Mouse (Mus musculus): ENCODE measurements around the gene F3. TPM values are rescaled to one million over a fixed set of nuclear protein-coding genes. Genes with fewer than 3 reads are reported as not detected.
A peak's percentile ranks its signal among the peaks of the same experiment; 100 is the strongest.

Gene F3
- polyA plus RNA-seq, 1 experiment from 2014 or later: 7.2 TPM

DNA sequence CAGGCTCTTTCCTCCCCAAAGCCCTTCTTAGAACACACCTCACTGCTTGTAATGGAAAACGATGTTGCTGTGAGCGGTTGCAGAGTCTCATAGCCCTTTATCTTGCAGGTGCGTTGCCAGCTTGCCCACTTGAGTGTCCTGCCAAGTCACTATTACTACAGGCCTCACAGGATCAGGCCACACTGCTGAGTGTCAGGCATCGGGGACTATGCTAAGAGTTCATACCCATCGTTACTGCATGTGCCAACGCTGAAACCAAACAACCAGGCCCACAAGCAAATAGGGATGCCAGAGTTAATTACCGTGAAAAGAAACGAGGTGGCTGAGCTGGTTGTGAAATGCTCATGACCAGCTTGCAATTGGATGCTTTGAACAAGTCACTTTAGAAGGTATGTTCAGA, 9.5 kb upstream of the F3 start:
- 82% methylated on average over 8 of the region's 8 CpGs for WGBS

GRCm38 (mm10) chr3:121714461-121714860, 8.9 kb upstream of the F3 start:
- no peaks in the 10 kb centered on the region for H3K27me3 ChIP-seq (ENCODE audit: control insufficient read depth, insufficient read depth, low read length)
- WGBS: 86% methylated on average over 2 of the region's 2 CpGs
- no peaks in the 10 kb centered on the region for H3K9me3 ChIP-seq (ENCODE audit: control insufficient read depth, low read length)
- H3K27ac ChIP-seq (replicated peaks; ENCODE audit: low read depth, low read length): no peak overlapping the region
- ATAC-seq (ENCODE audit: low FRiP score, low TSS enrichment) (no peak), DNase-seq (no peak)
- no peak overlapping the region for H3K4me2 ChIP-seq (ENCODE audit: low read length)
- no peak overlapping the region for H3K9ac ChIP-seq (replicated peaks; ENCODE audit: low read length)
- H3K4me3 ChIP-seq (replicated peaks; ENCODE audit: low read depth, low read length): no peak overlapping the region
- H3K36me3 ChIP-seq (ENCODE audit: control insufficient read depth, insufficient read depth, low read length): no peaks in the 10 kb centered on the region
- no peaks in the 10 kb centered on the region for H3K4me1 ChIP-seq (ENCODE audit: control insufficient read depth, insufficient read depth, low read length)

More for the DNA sequence above, 9.5 kb upstream of the F3 start:
- Histone ChIP-seq H3K4me3 (replicated peaks; ENCODE audit: low read depth, low read length) (no peak overlapping the region), H3K27ac (replicated peaks; ENCODE audit: low read depth, low read length) (no peak overlapping the region), H3K27me3 (ENCODE audit: control insufficient read depth, insufficient read depth, low read length) (no peaks in the 10 kb centered on the region), H3K4me1 (ENCODE audit: control insufficient read depth, insufficient read depth, low read length) (no peaks in the 10 kb centered on the region), H3K9ac (replicated peaks; ENCODE audit: low read length) (no peak overlapping the region), H3K9me3 (ENCODE audit: control insufficient read depth, low read length) (no peaks in the 10 kb centered on the region), H3K36me3 (ENCODE audit: control insufficient read depth, insufficient read depth, low read length) (no peaks in the 10 kb centered on the region), H3K4me2 (ENCODE audit: low read length) (no peak overlapping the region)
- DNase-seq (no peak), ATAC-seq (ENCODE audit: low FRiP score, low TSS enrichment) (no peak)

DNA sequence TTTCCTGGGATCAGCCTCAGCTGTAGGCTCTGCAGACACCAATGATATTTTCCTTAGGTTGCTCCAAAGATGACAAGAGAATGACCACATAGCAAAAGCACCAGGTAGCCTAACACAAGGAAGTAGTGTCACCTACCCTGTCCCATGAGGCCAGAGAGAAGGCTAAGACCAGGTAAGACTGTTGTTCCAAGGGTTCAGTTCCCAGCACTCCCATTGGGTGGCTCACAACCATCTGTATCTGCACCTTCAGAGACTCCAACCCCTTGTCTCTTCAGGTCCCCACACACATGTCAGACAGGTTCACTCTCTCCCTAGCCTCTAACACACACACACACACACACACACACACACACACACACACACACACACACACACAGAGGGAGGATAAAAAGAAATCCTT, 8.0 kb upstream of the F3 start:
- no peaks in the 10 kb centered on the region for H3K4me1 ChIP-seq (ENCODE audit: control insufficient read depth, insufficient read depth, low read length)
- no peaks in the 10 kb centered on the region for H3K36me3 ChIP-seq (ENCODE audit: control insufficient read depth, insufficient read depth, low read length)
- H3K27me3 ChIP-seq (ENCODE audit: control insufficient read depth, insufficient read depth, low read length): no peaks in the 10 kb centered on the region
- H3K4me2 ChIP-seq (ENCODE audit: low read length): no peak overlapping the region
- no peak overlapping the region for H3K4me3 ChIP-seq (replicated peaks; ENCODE audit: low read depth, low read length)
- H3K9ac ChIP-seq (replicated peaks; ENCODE audit: low read length): no peak overlapping the region
- DNase-seq: no peak
- no peak overlapping the region for H3K27ac ChIP-seq (replicated peaks; ENCODE audit: low read depth, low read length)
- ATAC-seq (ENCODE audit: low FRiP score, low TSS enrichment): no peak
- H3K9me3 ChIP-seq (ENCODE audit: control insufficient read depth, low read length): no peaks in the 10 kb centered on the region

GRCm38 (mm10) chr3:121715741-121716459, 7.4 kb upstream of the F3 start:
- no peaks in the 10 kb centered on the region for H3K36me3 ChIP-seq (ENCODE audit: control insufficient read depth, insufficient read depth, low read length)
- no peak overlapping the region for H3K4me2 ChIP-seq (ENCODE audit: low read length)
- no peaks in the 10 kb centered on the region for H3K9me3 ChIP-seq (ENCODE audit: control insufficient read depth, low read length)
- no peak overlapping the region for H3K4me3 ChIP-seq (replicated peaks; ENCODE audit: low read depth, low read length)
- no peaks in the 10 kb centered on the region for H3K4me1 ChIP-seq (ENCODE audit: control insufficient read depth, insufficient read depth, low read length)
- H3K27me3 ChIP-seq (ENCODE audit: control insufficient read depth, insufficient read depth, low read length): no peaks in the 10 kb centered on the region
- no peak overlapping the region for H3K9ac ChIP-seq (replicated peaks; ENCODE audit: low read length)
- H3K27ac ChIP-seq (replicated peaks; ENCODE audit: low read depth, low read length): no peak overlapping the region
- no peak for ATAC-seq (ENCODE audit: low FRiP score, low TSS enrichment)
- 91% methylated on average over 6 of the region's 6 CpGs for WGBS
- DNase-seq: no peak

- Histone ChIP-seq H3K9ac (replicated peaks; ENCODE audit: low read length) (no peak overlapping the region), H3K36me3 (ENCODE audit: control insufficient read depth, insufficient read depth, low read length) (no peaks in the 10 kb centered on the region), H3K4me1 (ENCODE audit: control insufficient read depth, insufficient read depth, low read length) (peaks cover 2% of the 10 kb centered on the region; the same call in 1 of the 2 replicates), H3K4me2 (ENCODE audit: low read length) (no peak overlapping the region), H3K4me3 (replicated peaks; ENCODE audit: low read depth, low read length) (no peak overlapping the region), H3K27me3 (ENCODE audit: control insufficient read depth, insufficient read depth, low read length) (no peaks in the 10 kb centered on the region), H3K27ac (replicated peaks; ENCODE audit: low read depth, low read length) (no peak overlapping the region), H3K9me3 (ENCODE audit: control insufficient read depth, low read length) (no peaks in the 10 kb centered on the region)
- 92% methylated on average over 5 of the region's 5 CpGs for WGBS
- no peak for ATAC-seq (ENCODE audit: low FRiP score, low TSS enrichment)
- DNase-seq: no peak
Measured at GRCm38 (mm10) chr3:121716480-121716879, 6.9 kb upstream of the F3 start.

DNA sequence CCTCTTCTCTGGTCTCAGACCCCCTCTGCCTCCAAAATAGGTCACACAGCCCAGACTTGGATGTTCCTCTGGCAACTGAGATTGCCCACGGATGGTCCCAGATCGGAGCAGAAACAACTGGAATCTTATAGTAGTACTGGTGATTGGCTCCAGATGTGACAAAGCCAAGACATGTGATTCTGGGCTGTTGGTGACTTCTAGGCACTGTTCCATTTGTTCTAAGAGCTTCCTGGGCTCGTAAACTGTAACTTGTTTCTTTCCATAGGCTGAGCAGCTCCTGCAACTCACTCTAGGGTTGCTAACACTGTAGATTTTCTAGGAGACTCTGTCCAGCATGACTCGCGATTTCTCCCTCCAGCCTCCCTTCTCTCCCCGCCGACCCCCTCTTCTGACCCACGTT, 4.7 kb upstream of the F3 start:
- Histone ChIP-seq H3K36me3 (ENCODE audit: control insufficient read depth, insufficient read depth, low read length) (no peaks in the 10 kb centered on the region), H3K27me3 (ENCODE audit: control insufficient read depth, insufficient read depth, low read length) (no peaks in the 10 kb centered on the region), H3K9ac (replicated peaks; ENCODE audit: low read length) (no peak overlapping the region), H3K4me1 (ENCODE audit: control insufficient read depth, insufficient read depth, low read length) (peaks cover 15% of the 10 kb centered on the region), H3K4me3 (replicated peaks; ENCODE audit: low read depth, low read length) (no peak overlapping the region), H3K4me2 (ENCODE audit: low read length) (no peak overlapping the region), H3K27ac (replicated peaks; ENCODE audit: low read depth, low read length) (no peak overlapping the region), H3K9me3 (ENCODE audit: control insufficient read depth, low read length) (no peaks in the 10 kb centered on the region)
- DNase-seq (no peak), ATAC-seq (ENCODE audit: low FRiP score, low TSS enrichment) (no peak)
- WGBS: 87% methylated on average over 8 of the region's 8 CpGs

DNA sequence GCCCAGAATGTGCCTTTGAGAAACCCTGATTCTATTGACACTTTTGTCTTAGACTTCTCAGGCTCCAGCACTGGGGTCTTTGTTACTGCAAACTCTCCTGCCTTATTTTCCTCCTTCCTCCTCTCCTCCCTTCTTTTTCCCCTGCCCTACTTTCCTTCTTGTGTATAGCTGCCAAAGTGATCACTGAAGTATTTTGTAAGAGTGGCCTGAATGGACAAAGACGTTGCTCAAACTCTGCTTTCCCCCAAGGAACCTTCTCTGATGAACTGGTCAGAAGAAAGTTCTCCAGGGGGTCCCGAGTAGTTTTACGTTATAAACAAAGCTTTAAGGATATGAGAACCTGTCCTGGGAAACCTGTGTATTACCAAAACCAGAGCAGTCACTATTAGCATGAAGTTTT, 3.6 kb upstream of the F3 start:
- no peak overlapping the region for H3K4me3 ChIP-seq (replicated peaks; ENCODE audit: low read depth, low read length)
- no peaks in the 10 kb centered on the region for H3K36me3 ChIP-seq (ENCODE audit: control insufficient read depth, insufficient read depth, low read length)
- WGBS: 78% methylated on average over 3 of the region's 3 CpGs
- no peaks in the 10 kb centered on the region for H3K9me3 ChIP-seq (ENCODE audit: control insufficient read depth, low read length)
- H3K9ac ChIP-seq (replicated peaks; ENCODE audit: low read length): no peak overlapping the region
- H3K4me1 ChIP-seq (ENCODE audit: control insufficient read depth, insufficient read depth, low read length): peaks cover 15% of the 10 kb centered on the region
- no peak for ATAC-seq (ENCODE audit: low FRiP score, low TSS enrichment)
- no peak overlapping the region for H3K4me2 ChIP-seq (ENCODE audit: low read length)
- no peaks in the 10 kb centered on the region for H3K27me3 ChIP-seq (ENCODE audit: control insufficient read depth, insufficient read depth, low read length)
- H3K27ac ChIP-seq (replicated peaks; ENCODE audit: low read depth, low read length): no peak overlapping the region
- no peak for DNase-seq

DNA sequence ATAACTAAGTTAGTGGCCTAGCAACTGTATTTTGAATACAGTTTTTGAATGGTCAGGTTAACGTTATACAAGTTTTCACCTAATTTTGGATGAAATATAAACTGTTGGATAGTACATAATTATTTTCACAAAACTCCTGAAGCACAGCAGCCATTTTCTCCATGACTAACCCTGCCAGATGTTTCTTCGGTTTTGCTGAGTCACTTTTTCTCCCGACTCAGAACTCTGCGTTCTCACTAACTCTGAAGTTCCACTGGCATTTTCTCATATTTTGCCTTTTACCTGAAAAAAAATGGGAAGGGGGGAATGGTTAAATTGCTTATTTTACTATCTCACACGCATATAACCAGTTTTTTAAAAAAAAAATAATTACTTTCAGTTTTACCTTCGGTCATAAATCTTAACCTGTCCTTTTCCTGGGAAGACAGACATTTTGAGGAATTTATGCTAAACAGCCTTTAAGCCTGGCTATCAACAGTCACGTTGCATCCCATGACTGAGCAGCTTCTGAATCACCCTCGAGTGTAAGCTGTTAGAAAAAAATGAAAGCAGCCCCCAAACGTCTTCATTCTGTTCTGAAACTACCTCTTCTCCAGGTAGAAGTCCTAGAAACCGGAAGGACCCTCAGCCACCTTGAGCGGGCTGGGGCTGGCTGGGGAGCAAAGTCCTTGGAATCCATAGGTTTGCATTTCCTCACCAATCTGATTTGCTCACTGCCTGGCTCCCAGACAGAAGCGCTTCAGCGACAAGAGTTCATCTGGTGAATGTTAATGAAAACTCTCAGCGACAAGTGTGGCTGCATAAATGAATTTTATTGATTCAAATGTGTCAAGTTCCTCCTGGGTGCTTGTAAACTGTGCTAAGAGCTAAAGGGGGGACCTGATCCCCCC, 2.3 kb upstream of the F3 start:
- Histone ChIP-seq H3K36me3 (ENCODE audit: control insufficient read depth, insufficient read depth, low read length) (no peaks in the 10 kb centered on the region), H3K4me2 (ENCODE audit: low read length) (peak overlapping the region; percentile 16), H3K27ac (replicated peaks; ENCODE audit: low read depth, low read length) (0 out of 2 replicates have a peak overlapping the region, but pooled peaks have one; percentile 21), H3K9ac (replicated peaks; ENCODE audit: low read length) (no peak overlapping the region), H3K4me1 (ENCODE audit: control insufficient read depth, insufficient read depth, low read length) (peaks cover 15% of the 10 kb centered on the region), H3K9me3 (ENCODE audit: control insufficient read depth, low read length) (no peaks in the 10 kb centered on the region), H3K4me3 (replicated peaks; ENCODE audit: low read depth, low read length) (no peak overlapping the region), H3K27me3 (ENCODE audit: control insufficient read depth, insufficient read depth, low read length) (0 out of 2 replicates have a peak, but pooled peaks cover 4% of the 10 kb centered on the region)
- ATAC-seq (ENCODE audit: low FRiP score, low TSS enrichment) (0 out of 2 replicates have a peak, but pooled peaks have one; percentile 6), DNase-seq (peak; percentile 61)
- 40% methylated on average over 14 of the region's 14 CpGs for WGBS

Data from midbrain, embryonic 14.5 days (tissue).